Mouse (Mus musculus): ENCODE results near the gene Exosc8. TPM values are rescaled to one million over a fixed set of nuclear protein-coding genes. Genes with fewer than 3 reads are reported as not detected.
A peak's percentile ranks its signal among the peaks of the same experiment; 100 is the strongest.

The Exosc8 gene
- polyA plus RNA-seq, 1 experiment from 2014 or later = 154 TPM

DNA sequence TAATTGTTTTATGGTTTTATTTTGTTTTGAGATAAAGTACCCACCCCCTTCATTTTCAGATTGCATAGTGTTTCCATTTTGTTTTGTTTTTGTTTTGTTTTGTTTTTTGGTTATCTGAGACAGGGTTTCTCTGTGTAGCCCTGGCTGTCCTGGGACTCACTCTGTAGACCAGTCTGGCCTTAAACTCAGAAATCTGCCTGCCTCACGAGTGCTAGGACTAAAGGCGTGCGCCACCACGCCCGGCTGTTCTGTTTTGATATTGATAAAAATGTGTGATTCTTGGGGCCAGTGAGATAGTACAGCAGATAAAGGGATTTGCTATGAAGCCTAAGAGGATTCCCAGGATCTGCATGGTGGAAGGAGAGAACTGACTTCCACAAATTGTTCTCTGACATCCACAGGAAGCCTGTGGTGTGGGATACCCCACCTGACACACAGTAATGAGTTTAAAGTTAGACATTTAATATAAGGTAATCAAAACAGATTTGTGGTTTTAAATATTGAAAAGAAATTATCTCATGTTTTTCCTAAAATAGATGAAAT is 35.4 kb downstream of the Exosc8 start:
- Histone ChIP-seq H3K9ac (no peak overlapping the region), H3K27me3 (ENCODE audit: insufficient read depth, low read length) (no peaks in the 10 kb centered on the region), H3K36me3 (ENCODE audit: insufficient read depth) (peaks cover 83% of the 10 kb centered on the region), H3K27ac (ENCODE audit: low read depth) (no peak overlapping the region), H3K9me3 (ENCODE audit: low read depth, low read length) (no peaks in the 10 kb centered on the region), H3K4me3 (ENCODE audit: low read depth, low read length) (no peak overlapping the region), H3K4me2 (no peak overlapping the region), H3K4me1 (ENCODE audit: insufficient read depth) (no peaks in the 10 kb centered on the region)
- ATAC-seq (ENCODE audit: insufficient read depth) (no peak), DNase-seq (no peak)
- 67% methylated on average over 5 of the region's 5 CpGs for WGBS
- TF ChIP-seq CTCF (IDR thresholded peaks at IDR 0.05; ENCODE audit: low read depth) = no peak

DNA sequence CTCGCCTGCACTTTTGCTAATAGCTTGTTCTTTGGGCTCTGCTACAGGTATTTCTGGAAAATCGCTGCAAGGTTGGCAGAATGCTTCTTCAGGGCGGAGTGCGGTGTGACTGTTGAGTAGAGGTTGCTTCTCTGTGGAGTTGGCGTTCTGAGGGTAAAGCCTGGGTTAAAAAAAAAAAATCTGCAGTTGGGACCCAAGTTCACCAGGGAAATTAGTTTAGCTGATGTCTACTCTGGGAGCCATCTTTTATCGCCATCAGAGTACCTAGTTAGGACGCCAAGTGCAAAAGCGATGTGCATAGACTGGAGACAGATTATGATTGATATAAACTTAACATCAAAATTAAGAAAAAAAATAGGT is 42.2 kb downstream of the Exosc8 start:
- H3K27me3 ChIP-seq (ENCODE audit: insufficient read depth, low read length) = no peaks in the 10 kb centered on the region
- DNase-seq = no peak
- no peaks in the 10 kb centered on the region for H3K9me3 ChIP-seq (ENCODE audit: low read depth, low read length)
- peak overlapping the region; percentile 78 for H3K4me2 ChIP-seq
- H3K27ac ChIP-seq (ENCODE audit: low read depth) = peak overlapping the region; percentile 90
- H3K4me3 ChIP-seq (ENCODE audit: low read depth, low read length) = peak overlapping the region; percentile 74
- no peaks in the 10 kb centered on the region for H3K4me1 ChIP-seq (ENCODE audit: insufficient read depth)
- TF ChIP-seq CTCF (IDR thresholded peaks at IDR 0.05; ENCODE audit: low read depth) = no peak
- no peak for ATAC-seq (ENCODE audit: insufficient read depth)
- peak overlapping the region; percentile 74 for H3K9ac ChIP-seq
- WGBS = 0% methylated on average over 8 of the region's 8 CpGs
- H3K36me3 ChIP-seq (ENCODE audit: insufficient read depth) = peaks cover 37% of the 10 kb centered on the region

DNA sequence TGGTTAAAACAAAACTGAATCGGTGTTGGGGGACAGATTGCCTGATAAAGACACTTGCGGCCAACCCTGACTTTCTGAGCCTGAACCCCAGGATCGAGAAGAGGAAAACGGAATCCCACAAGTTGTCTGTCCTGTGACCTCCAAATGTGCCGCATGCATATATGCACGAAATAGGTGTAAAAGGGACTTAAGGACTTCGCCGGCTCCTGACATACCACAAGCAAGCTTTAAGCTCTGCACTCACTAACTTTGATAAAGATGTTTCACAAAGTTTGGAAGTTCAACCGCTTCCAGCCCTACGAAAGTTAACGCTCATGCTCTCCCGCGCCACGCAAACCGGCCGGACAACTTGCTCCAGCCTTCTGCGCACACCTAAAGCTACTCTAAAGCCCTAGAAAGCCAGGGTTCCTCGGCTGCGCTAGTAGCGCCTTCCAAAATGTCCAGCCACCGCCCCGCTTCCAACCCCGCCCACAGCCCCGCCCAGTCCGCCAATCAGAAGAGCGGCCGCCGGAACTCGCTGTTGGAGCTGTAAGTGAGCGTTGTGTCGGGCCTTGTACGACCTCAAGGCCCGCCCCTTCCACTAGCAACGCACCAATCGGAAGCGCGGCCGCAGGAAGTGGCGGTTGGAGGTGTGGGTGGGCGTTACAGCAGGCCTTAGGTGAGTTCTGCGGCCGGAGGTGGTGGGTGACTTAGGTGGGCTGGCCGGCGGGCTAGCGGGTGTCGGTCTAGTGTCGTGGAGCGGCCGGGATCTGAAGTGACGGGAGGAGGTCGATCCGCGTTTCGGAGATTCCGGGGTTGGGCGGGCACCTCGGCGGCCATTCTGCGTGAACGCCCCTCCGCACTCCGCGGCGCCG is 42.8 kb downstream of the Exosc8 start, which contains the start of gene Supt20:
Supt20 (plus strand) TSS at position 606 of the 854 bp plus-strand sequence.
- Histone ChIP-seq H3K36me3 (ENCODE audit: insufficient read depth) (peaks cover 31% of the 10 kb centered on the region), H3K27ac (ENCODE audit: low read depth) (peak within 1 kb of the TSS; percentile 90), H3K9me3 (ENCODE audit: low read depth, low read length) (no peaks in the 10 kb centered on the region), H3K27me3 (ENCODE audit: insufficient read depth, low read length) (no peaks in the 10 kb centered on the region), H3K4me3 (ENCODE audit: low read depth, low read length) (peak within 1 kb of the TSS; percentile 74), H3K9ac (peak within 1 kb of the TSS; percentile 74), H3K4me1 (ENCODE audit: insufficient read depth) (no peaks in the 10 kb centered on the region), H3K4me2 (peak within 1 kb of the TSS; percentile 78)
- ATAC-seq (ENCODE audit: insufficient read depth) (peak; percentile 99), DNase-seq (peak; percentile 97)
- 1% methylated on average over 65 of the region's 65 CpGs for WGBS
- no peak for TF ChIP-seq CTCF (IDR thresholded peaks at IDR 0.05; ENCODE audit: low read depth)

DNA sequence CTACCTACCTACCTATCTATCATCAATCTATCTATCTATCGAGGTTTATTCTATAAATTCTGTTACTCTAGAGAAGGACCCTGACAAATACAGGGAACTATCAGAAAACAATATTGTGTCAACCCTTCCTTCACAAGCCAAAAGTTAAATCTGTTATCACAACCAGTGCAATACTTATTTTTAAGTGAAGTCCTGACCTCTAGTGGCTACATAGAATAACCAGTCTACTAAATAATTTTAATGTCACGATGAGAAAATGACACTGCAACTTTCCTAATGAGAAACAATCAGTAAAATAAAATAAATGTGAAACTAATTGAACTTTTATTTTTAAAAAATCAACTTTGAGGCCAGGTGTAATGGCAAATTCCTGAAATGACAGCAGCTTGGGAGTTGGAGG is 46.1 kb downstream of the Exosc8 start:
- no peak overlapping the region for H3K4me2 ChIP-seq
- H3K27me3 ChIP-seq (ENCODE audit: insufficient read depth, low read length) = no peaks in the 10 kb centered on the region
- no peak overlapping the region for H3K27ac ChIP-seq (ENCODE audit: low read depth)
- WGBS = 42% methylated on average over 2 of the region's 2 CpGs
- H3K9ac ChIP-seq = no peak overlapping the region
- DNase-seq (peak; percentile 67), ATAC-seq (ENCODE audit: insufficient read depth) (no peak)
- H3K9me3 ChIP-seq (ENCODE audit: low read depth, low read length) = no peaks in the 10 kb centered on the region
- H3K4me1 ChIP-seq (ENCODE audit: insufficient read depth) = no peaks in the 10 kb centered on the region
- H3K36me3 ChIP-seq (ENCODE audit: insufficient read depth) = no peaks in the 10 kb centered on the region
- H3K4me3 ChIP-seq (ENCODE audit: low read depth, low read length) = no peak overlapping the region
- TF ChIP-seq CTCF (IDR thresholded peaks at IDR 0.05; ENCODE audit: low read depth) = peak; percentile 44

DNA sequence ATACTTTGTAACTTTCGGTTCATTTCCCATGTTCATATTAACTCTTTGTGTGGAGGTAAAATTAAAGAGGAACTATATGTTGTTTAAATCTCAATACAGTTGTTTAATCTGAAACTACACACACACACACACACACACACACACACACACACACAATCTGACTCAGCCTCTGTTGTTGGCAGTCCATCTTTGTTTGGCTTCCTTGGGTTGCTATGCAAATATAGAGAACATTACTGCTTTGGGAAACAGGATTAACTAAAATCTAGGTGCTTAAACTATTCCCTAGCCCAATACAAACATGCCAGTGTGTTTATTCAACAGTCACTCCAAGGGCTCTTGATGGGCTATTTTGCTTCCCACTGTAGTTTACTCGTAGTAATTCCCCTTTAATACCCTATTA is 47.9 kb downstream of the Exosc8 start:
- H3K9me3 ChIP-seq (ENCODE audit: low read depth, low read length) = no peaks in the 10 kb centered on the region
- no peak overlapping the region for H3K4me2 ChIP-seq
- no peak overlapping the region for H3K27ac ChIP-seq (ENCODE audit: low read depth)
- no peaks in the 10 kb centered on the region for H3K36me3 ChIP-seq (ENCODE audit: insufficient read depth)
- DNase-seq = no peak
- ATAC-seq (ENCODE audit: insufficient read depth) = no peak
- 50% methylated on average over 2 of the region's 2 CpGs for WGBS
- no peak overlapping the region for H3K9ac ChIP-seq
- no peak overlapping the region for H3K4me3 ChIP-seq (ENCODE audit: low read depth, low read length)
- H3K27me3 ChIP-seq (ENCODE audit: insufficient read depth, low read length) = no peaks in the 10 kb centered on the region
- H3K4me1 ChIP-seq (ENCODE audit: insufficient read depth) = no peaks in the 10 kb centered on the region
- TF ChIP-seq CTCF (IDR thresholded peaks at IDR 0.05; ENCODE audit: low read depth) = no peak

DNA sequence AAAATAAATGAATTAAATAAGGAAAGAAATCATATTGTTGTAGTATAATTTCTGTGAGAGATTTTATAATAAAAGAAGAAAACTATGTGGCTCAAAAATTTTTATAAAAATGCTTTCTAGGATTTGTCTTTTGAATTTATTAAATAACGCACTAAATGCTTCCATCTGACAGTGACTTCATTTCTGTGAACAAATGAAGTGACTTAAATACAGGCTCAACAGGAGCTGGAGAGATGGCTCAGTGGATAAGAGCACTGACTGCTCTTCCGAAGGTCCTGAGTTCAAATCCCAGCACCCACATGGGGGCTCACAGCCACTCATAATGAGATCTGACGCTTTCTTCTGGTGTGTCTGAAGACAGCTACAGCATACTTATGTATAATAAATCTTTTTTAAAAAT is 50.0 kb downstream of the Exosc8 start:
- DNase-seq = no peak
- 91% methylated on average over 3 of the region's 3 CpGs for WGBS
- no peak overlapping the region for H3K9ac ChIP-seq
- H3K36me3 ChIP-seq (ENCODE audit: insufficient read depth) = no peaks in the 10 kb centered on the region
- no peaks in the 10 kb centered on the region for H3K4me1 ChIP-seq (ENCODE audit: insufficient read depth)
- TF ChIP-seq CTCF (IDR thresholded peaks at IDR 0.05; ENCODE audit: low read depth) = no peak
- no peak overlapping the region for H3K27ac ChIP-seq (ENCODE audit: low read depth)
- no peak for ATAC-seq (ENCODE audit: insufficient read depth)
- no peak overlapping the region for H3K4me3 ChIP-seq (ENCODE audit: low read depth, low read length)
- no peaks in the 10 kb centered on the region for H3K9me3 ChIP-seq (ENCODE audit: low read depth, low read length)
- H3K27me3 ChIP-seq (ENCODE audit: insufficient read depth, low read length) = no peaks in the 10 kb centered on the region
- no peak overlapping the region for H3K4me2 ChIP-seq

DNA sequence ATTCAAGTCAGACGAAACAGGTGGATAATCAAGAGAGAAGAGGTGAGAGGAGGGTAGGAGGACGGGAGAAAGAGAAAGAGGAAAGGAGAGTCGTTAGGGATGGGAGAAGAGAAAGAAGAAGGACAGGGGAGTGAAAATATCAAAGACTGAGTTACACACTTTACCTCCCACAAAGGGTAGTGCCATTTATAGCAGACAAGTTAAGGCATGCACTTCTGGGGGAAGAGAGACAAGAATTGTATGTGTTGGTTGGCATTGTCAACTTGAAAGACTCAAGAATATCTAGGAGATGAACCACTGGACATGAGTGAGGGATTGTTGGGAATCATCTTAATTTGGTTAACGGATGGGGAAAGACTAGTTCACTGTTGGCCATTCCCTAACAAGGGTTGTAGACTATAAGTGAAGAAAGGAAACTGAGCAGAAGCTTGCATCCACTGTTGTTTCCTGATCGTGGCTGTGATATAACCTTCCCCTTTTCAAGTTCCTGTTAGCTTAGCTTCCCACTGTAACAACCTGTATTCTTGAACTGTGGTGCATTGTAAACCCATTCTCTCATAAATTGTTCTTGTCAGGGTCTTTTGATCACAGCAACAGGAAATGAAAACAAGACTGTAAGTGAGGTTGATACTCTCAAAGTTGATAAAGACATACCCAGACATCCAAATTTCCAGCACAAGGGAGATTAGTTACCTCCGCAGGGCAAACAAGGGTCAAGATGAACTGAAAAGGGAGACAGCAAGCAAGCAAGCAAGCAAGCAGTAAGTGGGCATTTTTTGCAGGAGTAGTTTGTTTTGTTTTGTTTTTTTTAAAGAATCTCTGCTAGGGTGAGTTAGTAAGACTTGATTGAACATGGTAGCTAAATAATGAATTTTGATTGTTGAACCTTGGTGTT is 53.6 kb downstream of the Exosc8 start:
- TF ChIP-seq CTCF (IDR thresholded peaks at IDR 0.05; ENCODE audit: low read depth) = no peak
- Histone ChIP-seq H3K27me3 (ENCODE audit: insufficient read depth, low read length) (no peaks in the 10 kb centered on the region), H3K4me2 (no peak overlapping the region), H3K4me1 (ENCODE audit: insufficient read depth) (no peaks in the 10 kb centered on the region), H3K9me3 (ENCODE audit: low read depth, low read length) (no peaks in the 10 kb centered on the region), H3K4me3 (ENCODE audit: low read depth, low read length) (no peak overlapping the region), H3K9ac (no peak overlapping the region), H3K36me3 (ENCODE audit: insufficient read depth) (no peaks in the 10 kb centered on the region), H3K27ac (ENCODE audit: low read depth) (no peak overlapping the region)
- 53% methylated on average over 6 of the region's 6 CpGs for WGBS
- ATAC-seq (ENCODE audit: insufficient read depth) (no peak), DNase-seq (no peak)

Other genes with a start within 250 kb of the Exosc8 start
- gene Supt20, start 42.6 kb downstream of the Exosc8 start, polyA plus RNA-seq (2014; fragmentation: Nextera tagmentation; extraction: Ambion mirVana) = 103 and 106 TPM in 2 replicates
- gene Gm21958, start 21.0 kb downstream of the Exosc8 start, polyA plus RNA-seq (2014; fragmentation: Nextera tagmentation; extraction: Ambion mirVana) = 1.7 TPM in 1 of 2 replicates, not detected in the other
- 50.7 and 57.1 TPM in 2 replicates for gene Alg5, start 146 bp upstream of the Exosc8 start, polyA plus RNA-seq (2014; fragmentation: Nextera tagmentation; extraction: Ambion mirVana)
- 2.4 and 2.9 TPM in 2 replicates for gene Smad9, start 20.2 kb upstream of the Exosc8 start, polyA plus RNA-seq (2014; fragmentation: Nextera tagmentation; extraction: Ambion mirVana)
- gene Rfxap, start 72.4 kb upstream of the Exosc8 start, polyA plus RNA-seq (2014; fragmentation: Nextera tagmentation; extraction: Ambion mirVana) = 34.4 and 35.6 TPM in 2 replicates
- gene Sertm1, start 180.5 kb upstream of the Exosc8 start, polyA plus RNA-seq (2014; fragmentation: Nextera tagmentation; extraction: Ambion mirVana) = 0.09 TPM in 1 of 2 replicates, not detected in the other